Mouse (Mus musculus) ES-Bruce4 (cell line): ENCODE data around the gene Scamp3.

Experiments
- CTCF ChIP-seq: IDR thresholded peaks from one replicate; pipeline ENCODE4 v1.8.1; 2011; ENCODE audit warnings: low read depth, low read length
- EP300 ChIP-seq: IDR thresholded peaks from 2 replicates; pipeline ENCODE4 v1.6.1; 2011; ENCODE audit warnings: low read depth, low read length; ENCODE audit not compliant: insufficient read depth
- POLR2A ChIP-seq: IDR thresholded peaks from one replicate; pipeline ENCODE4 v1.8.1; 2011; ENCODE audit warnings: low read length; ENCODE audit not compliant: insufficient read depth

DNA sequence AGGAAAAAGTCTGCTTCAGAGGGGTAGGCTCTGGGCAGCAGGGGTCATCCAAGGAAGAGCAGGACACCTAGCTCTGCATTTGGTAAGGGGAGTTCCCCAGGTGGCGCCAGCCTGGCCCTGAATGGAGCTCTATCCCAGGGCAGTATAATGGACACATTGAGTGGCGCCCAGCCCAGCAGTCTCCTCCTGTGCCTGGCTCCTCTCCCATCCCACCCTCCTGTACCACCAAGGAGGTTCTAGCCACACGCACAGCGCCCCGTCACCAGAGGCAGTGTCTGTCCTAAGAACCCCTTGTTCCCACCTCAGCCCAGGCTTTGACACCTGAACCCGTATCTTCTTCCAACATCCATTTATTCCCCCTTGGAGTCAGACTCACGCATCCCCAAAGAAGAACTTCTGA is 32.5 kb downstream of the Scamp3 start:
- no peak for TF ChIP-seq POLR2A
- no peak for TF ChIP-seq CTCF
- no peak for TF ChIP-seq EP300
